ENCODE assay signal across 10 mouse cellular contexts in the genomic region with DNA sequence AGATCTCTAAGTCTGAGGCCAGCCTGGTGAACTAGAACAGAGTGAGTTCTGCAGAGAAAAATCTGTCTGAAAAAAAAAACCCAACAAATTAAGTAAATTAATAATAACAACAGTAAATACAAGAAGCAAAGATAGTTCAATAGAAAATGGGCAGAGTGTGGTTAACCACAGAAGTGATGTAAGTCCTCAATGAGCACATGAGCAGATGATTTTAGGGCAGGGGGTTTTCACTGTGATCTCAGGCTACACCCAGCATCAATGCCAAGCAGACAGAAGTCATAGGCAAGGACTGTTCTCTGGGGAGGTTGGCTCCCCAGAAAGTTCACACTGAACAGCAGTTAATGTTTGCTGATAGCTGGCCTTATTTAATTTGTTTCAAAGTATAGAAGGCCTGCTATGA.
"Had no signal": no experiment of that assay in that cellular context is flagged by ENCODE, and none has a peak within 500 bp of the region (broad histone marks: within the 10 kb centered on the region; RNA-seq: fewer than 3 reads in every experiment).

No protein-coding gene starts in this region.

- DNase-seq: kidney, adult 2 months; kidney, postnatal 10 days; kidney, postnatal 36 days; liver; lung, adult 18-20 months; lung, postnatal 10 days; lung, postnatal 36 days; midbrain, embryonic 14.5 days; thymus, postnatal 25 days had no signal

- ATAC-seq: liver, embryonic 12.5 days had no signal
